Mouse (Mus musculus) T-cell, adult 2 months (primary cell): ENCODE results near the gene Akap6.

Source experiments
- DNase-seq: peaks from one replicate; pipeline ENCODE4 v3.0.0; 2022; ENCODE audit warnings: low spot score

Akap6 gene

DNA sequence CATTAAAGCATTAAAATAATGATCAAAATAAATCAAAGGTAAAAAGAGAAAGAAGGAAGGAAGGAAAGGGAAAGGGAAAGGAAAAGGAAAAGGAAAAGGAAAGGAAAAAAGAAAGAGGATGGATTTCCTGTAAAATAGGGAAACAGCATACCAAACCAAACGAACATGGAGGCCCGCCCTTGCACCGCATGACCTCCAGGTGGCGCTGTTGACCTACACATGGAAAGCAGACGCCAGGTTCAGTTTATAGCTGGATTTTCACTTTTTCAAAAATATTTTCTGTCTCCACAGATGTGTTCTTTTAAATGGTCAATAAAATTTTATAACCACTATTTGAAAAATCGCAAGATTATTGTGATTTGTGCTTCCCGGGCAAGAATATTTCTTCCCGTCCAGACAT is 211.6 kb downstream of the Akap6 start:
- DNase-seq = peak; percentile 21

DNA sequence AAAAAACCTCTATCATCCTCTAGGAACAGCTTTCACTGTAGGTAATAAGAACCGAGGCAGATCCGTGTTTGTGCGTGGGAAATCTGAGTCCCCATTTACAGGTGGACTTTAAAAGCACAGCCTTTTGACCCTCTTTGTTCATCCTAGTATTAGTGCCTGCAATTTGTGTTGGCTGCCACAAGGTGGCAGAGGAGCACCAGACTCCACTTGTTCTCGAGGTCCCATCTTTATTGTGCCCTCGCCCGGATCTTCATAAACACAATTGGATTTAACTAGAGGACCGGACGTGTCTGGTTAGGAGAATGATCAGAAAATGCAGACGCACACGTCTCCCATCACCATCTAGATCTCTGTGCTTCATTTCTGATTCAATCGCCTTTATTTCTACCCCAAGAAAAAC is 219.8 kb downstream of the Akap6 start:
- DNase-seq = no peak

DNA sequence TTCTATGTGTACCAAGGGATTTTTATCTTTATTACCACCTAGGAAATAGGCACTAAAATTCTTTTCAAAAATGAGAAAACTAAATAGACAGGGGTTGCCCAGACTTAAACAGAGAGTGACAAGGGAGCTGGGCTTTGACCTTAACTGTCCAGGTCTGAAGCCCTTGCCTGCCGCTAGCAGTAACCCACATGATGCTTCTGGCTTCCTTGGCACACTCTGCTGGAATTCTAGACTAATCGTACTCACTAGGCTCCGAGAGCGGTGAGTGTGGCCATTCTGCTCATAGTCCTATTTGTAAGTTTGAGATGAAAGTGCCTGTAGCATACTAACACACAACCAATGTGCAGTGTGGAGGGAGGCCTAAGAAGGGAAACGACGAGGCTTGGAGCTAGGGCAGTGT is 223.3 kb downstream of the Akap6 start:
- DNase-seq = no peak

DNA sequence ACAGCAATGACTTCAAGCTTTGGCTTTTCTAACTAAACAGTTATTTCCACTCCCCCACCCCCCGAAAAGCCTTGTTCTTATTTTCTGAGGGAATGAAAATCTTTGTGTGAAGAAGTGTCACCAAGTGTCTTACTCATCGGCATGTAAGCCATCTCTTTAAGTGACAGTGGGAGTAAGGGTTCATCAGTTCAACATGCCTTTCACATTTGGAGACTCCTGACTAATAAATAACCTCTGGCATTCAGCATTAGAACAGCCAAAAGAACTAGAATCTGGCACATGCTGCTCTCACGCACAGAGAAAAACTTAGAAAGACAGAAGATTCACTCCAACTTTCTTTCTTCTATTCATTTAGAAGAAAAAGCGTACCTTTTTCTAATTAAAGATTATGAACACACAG is 226.3 kb downstream of the Akap6 start:
- no peak for DNase-seq

DNA sequence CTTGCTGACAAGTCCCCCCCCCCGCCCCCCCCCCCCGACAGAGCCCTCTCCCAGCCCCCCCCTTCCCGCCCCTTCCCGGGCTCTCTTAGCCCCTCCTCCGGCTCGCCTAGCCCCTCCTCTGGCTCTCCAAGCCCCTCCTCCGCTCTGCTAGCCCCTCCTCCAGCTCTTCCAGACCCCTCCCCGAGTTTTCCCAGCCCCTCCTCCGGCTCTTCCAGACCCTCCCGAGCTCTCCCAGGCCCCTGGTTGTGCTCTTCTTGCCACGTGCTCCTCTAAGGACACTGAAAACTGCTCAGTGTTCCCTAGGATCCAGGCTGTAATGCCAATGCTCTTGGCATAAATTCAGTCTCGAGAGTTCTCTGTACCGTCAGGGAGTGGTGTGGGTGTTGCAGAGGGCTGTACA is 234.6 kb downstream of the Akap6 start:
- no peak for DNase-seq

DNA sequence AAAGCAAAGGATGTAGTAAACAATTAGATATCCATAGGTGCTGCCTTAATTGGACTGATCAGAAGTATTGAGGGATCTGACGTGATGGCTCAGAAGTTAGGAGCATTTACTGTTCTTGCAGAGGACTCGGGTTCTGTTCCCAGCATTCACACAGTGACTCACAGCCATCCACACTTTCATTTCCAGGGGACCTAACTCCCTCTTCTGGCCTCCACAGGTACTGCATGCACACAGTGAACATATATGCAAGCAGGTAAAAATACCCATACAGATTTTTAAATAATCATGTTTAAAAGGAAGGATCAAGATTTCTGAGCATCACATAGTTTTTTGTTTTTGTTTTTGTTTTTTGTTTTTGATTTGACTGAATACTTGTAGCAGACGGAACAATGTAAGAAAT is 235.8 kb downstream of the Akap6 start:
- no peak for DNase-seq

DNA sequence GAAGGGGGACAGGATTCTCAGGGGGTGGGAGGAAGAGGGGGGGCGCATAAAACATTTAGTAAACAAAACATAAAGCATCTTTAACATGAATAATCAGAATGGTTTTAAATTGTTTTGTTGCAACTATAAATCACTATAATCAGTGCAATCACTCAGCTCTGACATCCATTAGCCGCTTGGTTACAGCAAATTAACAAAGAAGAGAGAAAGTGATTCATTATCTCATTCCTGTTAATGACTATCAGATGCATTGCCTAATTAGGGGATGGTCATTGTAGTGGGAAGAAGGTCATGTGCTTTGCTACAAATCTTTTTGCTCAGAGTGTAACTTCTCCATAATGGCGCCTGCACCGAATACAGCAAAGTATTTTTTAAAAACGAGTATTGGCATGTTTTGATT is 239.6 kb downstream of the Akap6 start:
- DNase-seq = no peak

DNA sequence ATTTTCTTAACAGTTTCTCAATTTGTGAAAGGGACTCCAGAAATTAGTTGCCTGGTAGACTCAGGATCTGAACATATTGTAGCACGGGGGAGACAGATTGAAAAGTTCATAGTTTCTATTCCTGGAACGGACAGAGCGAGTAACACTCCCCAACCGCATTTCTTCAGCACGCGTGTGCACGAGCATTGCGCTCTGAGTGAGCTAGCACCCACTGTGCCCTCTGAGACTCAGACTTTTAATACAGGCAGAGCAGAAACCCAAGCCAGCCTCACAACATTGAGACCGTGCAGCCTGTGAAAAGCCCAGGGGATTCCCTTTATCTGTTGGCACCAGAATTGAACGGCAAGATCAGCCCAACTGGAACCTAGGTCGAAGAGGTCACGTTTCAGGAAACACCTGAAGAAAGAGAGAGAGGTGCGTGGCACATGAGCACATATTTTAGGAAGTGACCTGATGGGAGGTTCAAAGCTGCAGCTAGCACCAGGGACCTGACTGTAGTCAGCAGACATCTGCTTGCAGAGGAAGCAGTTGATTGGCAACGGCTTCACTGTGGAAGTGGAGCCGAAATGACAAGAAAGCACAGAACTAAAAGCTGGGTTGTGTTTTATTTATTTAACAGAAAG is 240.3 kb downstream of the Akap6 start:
- DNase-seq = no peak

DNA sequence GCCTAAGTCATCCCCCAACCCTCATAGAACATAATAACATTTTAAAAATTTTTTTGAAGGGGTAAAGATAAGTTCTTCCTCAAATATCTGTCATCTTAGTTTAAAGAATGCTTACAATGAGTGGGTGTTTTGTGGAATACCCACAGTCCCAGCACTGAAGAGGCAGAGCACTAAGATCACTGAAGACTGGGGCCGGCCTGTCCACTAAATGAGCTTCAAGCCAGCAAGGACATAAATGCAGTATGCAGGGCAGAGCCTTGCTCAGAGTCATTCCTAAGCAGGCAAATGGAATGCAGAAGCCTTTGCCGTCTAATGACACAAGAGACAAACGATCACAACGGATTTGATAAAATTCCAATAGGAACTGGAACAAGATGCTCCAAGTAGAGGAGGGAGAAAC is 242.8 kb downstream of the Akap6 start:
- no peak for DNase-seq

DNA sequence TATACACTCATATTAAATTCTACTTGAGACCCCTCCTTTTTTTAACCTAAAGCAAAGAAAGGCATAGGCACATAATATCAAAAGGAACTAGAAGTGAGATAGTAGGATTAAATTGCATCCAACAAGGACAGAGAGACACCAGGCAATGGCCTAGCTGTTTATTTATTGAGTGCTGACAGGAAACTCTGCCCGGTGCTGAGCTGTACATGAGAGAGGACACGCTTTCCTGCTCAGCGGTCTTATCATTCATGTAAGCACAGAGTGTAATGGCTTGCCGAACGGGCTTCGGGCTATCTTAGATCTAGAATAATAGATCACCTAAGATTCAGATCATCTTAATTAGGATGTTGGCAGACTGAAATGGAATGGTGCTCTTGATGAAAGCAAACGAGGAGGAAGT is 245.1 kb downstream of the Akap6 start:
- DNase-seq = no peak

DNA sequence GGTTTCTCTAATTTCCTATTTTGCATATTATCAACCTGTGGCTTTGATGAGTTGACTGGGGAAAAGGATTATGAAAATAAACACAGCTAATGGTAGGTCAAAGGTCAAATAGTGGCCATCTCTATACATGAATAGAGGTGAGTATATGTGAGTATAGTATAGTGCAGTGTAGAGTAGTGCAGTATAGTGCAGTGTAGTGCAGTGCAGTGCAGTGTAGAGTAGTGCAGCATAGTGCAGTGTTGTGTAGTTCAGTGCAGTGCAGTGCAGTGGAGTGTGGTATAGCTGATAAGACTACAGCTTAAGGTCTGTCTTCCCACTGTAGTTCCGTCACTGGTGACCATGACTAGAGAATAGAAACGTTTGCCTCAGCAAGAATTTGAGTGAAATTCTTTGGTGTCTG is 245.8 kb downstream of the Akap6 start:
- DNase-seq = no peak

DNA sequence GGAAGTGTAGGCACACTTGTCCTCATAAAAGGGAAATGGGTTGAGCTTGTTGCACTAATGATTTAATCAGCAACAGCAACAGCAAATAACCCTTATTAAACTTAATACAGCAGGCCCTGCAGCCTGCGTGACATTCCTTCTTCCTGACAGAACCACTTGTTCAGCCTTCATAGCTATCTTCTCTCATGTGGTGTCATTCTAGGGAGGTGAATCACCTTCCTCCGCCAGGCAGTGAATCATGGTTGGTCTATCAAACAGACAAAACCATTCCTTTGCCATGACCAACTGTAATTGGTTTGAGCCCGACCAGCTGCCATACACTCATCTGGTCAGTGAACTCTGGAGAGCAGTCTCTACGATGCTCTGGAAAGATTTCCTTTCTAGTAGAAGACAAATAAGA is 251.5 kb downstream of the Akap6 start:
- DNase-seq = no peak

DNA sequence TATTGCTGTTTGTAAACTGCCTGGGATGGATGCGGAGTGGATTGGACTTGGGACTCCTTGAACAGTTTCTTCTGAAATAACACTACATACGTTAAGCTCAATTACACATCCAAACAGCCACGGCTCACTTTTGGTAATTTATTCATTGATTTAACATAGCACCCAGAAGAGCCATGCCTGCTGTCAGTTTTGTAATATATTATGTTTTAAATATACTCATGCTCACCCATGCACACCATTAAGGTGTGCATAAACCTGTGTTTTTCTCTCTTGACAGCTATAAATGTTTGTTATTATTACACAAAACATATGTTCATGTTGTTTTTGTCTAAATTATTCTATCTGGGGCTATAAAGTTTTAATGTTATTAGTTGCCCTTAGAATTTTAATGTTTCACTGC is 258.4 kb downstream of the Akap6 start:
- DNase-seq = no peak

DNA sequence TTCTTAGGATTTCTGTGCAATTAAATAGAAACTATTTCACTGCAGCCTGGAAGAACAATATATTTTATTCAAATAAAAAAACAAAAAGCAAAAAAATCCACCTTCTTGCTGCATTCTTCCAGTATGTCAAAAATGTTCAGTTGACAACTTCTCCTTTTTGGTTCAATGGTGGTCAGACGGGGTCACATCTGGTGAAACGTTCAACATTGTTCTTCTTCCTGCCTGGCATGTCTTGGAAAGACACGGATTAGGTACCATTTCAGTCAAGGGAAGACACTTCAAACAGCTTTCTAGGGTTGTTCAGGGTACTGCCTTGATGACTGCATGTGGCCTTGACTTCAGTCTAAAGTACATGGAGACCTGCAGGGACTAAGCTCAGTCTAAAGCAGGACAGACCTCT is 258.8 kb downstream of the Akap6 start:
- DNase-seq = no peak

DNA sequence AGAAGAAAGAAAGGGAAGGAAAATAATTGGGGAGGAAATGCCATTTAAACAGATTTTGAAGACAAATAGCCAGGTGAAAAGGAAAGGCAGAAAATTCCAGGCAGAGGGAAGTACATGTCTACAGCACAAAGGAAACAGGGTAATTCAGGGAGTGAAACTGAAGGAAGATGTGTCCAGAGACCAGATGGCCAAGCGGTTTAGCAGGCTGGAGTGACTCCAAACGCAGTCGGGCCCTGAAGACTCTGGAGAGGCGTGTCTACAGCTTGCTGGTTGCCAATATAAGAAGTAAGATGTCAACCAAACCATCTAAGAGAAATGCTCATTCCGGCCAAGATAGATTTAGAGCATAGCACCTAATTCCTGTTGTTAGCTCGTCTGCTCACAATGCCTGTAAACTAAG is 292.6 kb downstream of the Akap6 start:
- no peak for DNase-seq

DNA sequence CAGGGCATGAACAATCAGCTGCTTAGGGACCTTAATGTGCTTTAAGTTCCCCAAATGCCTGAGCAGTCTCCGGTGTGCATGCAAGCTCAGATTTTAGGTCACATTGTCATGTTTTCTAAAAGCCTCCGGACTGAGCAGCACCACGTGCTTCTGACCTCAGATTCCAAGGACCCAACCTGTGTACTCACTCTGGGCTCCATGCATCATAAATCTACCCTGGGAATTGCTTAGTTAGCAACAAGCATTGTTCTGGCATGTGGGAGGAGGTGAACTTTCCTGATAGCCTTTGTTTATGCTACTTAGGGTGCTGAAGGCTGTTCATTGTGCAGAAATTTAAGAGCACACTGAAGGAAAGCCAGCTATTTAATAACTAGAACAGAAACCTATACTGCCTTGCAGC is 313.2 kb downstream of the Akap6 start:
- no peak for DNase-seq

DNA sequence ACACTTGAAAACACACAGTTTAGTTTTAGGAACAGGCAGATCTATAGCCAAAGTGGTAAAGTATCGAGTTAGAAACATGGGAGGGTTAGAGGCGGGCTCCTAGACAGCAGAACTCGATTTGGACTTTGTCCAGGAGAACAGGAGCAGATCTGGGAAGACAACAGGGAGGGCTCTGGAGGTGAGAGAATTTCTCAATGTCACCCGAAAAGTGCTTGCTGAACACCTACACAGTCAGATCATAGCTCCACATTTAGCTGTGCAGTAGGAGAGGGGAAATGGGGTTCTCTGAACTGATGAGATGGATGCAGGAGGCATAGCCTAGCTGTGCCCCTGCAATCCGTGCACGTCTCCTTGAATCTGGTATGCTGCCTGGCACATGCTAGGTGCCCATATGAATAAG is 315.4 kb downstream of the Akap6 start:
- no peak for DNase-seq

DNA sequence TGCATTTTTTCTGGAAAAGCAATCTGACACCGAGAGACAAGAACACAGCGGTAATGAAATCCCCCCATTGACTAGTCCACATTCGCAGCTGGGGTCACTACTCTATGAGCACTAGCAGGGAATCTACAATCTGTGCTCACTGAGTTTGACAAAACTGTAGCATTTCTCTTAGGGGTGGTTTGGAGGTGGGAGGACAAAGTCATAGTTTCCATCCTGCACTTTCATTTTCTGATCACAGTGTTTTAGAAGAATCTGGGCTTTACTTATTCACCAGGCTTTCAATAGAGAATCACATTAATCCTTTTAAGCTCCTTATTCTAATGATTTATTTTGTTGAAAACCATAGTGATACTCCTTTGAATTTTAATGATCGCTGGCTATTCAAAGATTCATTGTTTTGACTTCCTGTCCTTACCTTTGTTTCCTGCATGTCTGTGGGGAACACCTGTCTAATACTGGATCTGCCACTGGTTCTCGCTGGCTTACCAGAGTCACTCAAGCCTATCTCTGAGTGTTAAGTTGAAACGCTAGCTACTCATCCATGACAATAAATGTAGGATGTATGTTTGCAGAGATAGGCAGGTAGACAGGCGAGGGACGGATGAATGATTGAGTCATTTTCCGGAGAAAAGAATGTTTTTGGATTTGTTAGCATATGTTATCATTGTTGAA is 325.5 kb downstream of the Akap6 start:
- DNase-seq = no peak

DNA sequence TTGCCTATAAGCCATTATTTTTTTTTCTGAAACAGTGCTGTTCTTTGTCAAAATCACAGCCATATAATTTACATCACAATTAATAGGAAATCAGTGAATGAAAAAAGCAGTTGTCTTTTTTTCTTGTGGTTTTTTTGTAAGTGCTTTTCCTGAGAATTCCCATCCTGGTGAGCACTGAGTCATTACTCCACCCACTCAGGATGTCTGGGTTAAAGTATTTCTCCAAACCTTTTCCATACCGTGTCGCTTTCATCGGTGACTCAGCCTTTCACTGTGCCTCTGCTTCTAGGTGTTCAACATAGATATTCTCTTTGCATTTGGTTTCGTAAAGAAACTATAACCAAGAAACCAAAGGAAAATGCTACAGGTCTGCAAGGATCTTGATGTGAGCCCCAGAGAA is 328.1 kb downstream of the Akap6 start:
- DNase-seq = no peak

DNA sequence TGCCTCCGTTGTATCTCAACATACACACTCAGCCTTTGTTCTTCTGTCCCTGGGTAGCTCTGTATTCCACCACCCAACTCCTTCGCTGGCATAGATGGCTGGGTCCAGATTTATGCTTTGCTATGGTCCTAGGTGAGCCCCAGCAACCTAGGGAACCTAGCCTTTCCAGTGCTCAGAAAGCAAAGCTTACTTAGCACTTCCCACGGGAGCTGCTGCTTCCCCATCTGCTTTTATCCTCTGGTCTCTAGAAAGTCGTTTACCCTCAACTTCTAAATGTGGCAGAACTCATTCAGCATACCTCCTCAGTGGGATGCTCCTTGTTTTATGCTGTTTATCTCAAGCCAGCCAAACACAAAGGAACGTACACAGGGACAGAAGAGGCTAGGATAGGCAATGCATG is 329.7 kb downstream of the Akap6 start:
- DNase-seq = no peak

DNA sequence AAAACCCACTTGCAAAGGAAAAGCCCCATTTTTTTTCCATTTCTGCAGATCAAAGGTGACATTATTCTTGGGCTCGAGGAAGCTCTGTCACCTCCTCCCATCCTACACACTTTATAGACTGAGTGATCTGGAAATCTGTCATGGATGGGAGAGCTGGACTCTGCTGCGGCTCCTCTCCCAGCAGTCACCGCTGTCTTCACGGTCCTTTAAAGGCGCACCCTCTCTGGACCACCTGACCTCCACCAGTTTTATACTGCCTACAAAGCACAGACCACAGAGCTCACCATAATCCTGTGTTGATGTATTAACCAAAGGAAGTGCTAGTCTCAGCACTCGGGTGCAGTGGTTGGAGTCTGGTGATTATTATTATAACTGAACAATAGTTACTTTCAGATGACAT is 330.7 kb downstream of the Akap6 start:
- no peak for DNase-seq

DNA sequence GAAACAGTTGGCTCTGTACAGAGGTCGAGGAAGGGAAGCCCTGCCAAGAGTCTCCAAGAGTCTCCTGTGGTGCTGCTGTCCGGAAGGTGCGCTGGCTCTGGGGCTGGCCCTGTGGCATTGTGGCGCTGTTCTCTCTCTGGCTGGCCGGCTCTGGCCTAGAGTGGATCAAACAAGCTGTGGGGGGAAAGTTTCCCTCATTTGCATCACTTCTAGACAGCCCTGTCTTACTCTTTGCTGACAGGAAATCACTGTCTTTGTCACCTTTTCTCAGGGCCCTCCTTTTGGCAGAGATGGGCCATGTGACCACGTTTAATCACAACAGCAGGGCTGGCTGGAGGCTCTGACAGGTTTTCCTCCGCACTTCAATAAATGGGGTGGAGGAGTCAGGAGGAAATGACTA is 333.6 kb downstream of the Akap6 start:
- no peak for DNase-seq

DNA sequence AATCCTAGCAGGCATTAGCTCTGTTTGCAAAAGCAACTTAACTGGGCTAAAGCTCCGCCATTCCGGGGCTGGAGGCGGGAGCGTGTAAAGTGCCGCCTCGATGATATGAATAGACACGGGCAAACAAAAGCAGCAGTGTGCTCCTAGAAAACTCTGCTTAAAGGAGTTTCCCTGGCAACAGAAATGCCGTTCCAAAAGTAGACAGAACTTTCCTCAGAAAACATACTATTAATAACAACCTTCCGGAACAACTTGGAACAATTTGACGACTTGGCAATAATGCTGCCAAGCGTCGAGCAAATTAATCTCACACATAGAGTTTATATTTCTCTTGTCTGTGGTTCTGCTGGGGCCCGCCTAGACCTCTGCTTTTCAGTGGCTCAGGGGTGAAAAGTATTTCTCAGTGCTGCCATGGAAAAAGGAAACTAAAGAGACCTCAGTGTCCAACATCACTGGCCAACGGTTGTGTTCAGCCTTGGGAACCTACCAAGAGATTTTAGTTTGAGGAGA is 334.3 kb downstream of the Akap6 start:
- DNase-seq = no peak

DNA sequence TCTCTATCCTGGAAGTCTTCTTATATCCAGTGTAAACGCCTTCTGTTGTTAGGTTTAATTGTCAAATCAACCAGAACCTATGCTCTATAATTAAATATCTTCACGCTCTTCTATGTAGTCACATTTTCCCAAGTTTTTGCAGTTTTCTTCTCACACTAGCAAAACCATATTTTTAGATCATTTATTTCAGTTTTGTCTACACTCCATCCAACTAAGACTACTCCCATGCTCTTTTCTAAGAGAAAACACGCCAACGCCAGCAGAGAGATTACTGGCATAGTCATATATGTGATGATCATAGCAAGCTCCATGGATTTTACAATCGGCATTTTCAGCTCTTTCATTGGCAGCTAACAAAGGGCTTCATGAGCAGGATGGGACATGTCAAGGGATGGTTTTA is 341.5 kb downstream of the Akap6 start:
- DNase-seq = no peak
